Mouse (Mus musculus): ENCODE results near the gene Rad50. TPM values are rescaled to one million over a fixed set of nuclear protein-coding genes. Genes with fewer than 3 reads are reported as not detected.

Gene Rad50
- total RNA-seq, 2 experiments from 2014 or later, result 10.7 to 13.0 TPM

- no peak for DNase-seq (ENCODE audit: extremely low spot score in 1 of 2, low spot score in 1 of 2)
Observed at GRCm38 (mm10) chr11:53637046-53637802, 69.9 kb downstream of the Rad50 start.

- peak; percentile 14 to 35 for DNase-seq (ENCODE audit: extremely low spot score in 1 of 2, low spot score in 1 of 2)
Observed at GRCm38 (mm10) chr11:53636183-53636646, 70.9 kb downstream of the Rad50 start.

- DNase-seq (ENCODE audit: extremely low spot score in 1 of 2, low spot score in 1 of 2), result no peak
Observed at GRCm38 (mm10) chr11:53635590-53636182, 71.4 kb downstream of the Rad50 start.

GRCm38 (mm10) chr11:53634556-53634955 lies 72.6 kb downstream of the Rad50 start, which contains the start of gene Il13:
TSS of gene Il13 (minus strand) at chr11:53634702.
- no peak for DNase-seq (ENCODE audit: extremely low spot score in 1 of 2, low spot score in 1 of 2)

- DNase-seq (ENCODE audit: extremely low spot score in 1 of 2, low spot score in 1 of 2), result no peak
Observed at GRCm38 (mm10) chr11:53633644-53634043, 73.5 kb downstream of the Rad50 start.

- peak in 1 of 2 experiments; percentile 19 for DNase-seq (ENCODE audit: extremely low spot score in 1 of 2, low spot score in 1 of 2)
Observed at GRCm38 (mm10) chr11:53632122-53632733, 74.9 kb downstream of the Rad50 start.

- DNase-seq (ENCODE audit: extremely low spot score in 1 of 2, low spot score in 1 of 2), result peak; percentile 41 to 90
Observed at GRCm38 (mm10) chr11:53627859-53628258, 79.3 kb downstream of the Rad50 start.

GRCm38 (mm10) chr11:53626802-53627373 lies 80.2 kb downstream of the Rad50 start:
- DNase-seq (ENCODE audit: extremely low spot score in 1 of 2, low spot score in 1 of 2), result no peak

DNA sequence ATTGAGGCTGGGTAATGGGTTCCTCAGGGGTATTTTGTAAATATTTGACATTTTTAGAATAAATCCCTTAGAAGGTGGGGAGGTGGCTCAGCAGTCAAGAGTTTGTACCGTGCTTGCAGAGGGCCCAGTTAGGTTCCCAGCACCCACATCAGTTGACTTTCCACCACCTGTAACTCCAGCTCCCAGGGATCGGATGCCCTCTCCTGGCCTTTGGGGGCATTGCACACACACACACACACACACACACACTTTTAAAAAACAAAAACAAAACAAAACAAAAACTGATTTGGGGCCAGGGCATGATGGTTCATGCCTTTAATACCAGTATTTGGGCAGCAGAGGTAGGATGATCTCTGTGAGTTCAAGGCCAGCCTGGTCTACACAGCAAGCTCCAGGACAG lies 83.0 kb downstream of the Rad50 start:
- DNase-seq (ENCODE audit: extremely low spot score in 1 of 2, low spot score in 1 of 2), result no peak

DNA sequence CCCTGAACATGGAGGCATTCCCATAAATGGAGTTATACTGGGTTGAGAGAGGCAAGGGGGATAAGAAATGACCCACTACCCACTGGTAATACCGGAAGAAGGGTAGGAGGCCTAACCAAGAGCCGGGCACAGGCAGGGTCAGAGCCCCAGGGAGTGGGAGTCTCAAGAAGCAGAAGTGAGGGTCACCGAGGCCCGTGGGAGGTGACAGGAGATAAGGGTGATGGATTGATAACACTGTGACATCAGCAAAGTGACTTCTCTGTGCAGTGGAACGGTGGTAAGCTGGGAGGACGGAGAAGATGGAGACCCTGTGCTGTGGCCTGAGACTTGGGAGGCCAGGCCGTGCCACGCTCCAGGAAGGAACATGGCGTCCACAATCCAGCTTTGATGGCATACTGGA lies 83.5 kb downstream of the Rad50 start:
- no peak for DNase-seq (ENCODE audit: extremely low spot score in 1 of 2, low spot score in 1 of 2)

DNA sequence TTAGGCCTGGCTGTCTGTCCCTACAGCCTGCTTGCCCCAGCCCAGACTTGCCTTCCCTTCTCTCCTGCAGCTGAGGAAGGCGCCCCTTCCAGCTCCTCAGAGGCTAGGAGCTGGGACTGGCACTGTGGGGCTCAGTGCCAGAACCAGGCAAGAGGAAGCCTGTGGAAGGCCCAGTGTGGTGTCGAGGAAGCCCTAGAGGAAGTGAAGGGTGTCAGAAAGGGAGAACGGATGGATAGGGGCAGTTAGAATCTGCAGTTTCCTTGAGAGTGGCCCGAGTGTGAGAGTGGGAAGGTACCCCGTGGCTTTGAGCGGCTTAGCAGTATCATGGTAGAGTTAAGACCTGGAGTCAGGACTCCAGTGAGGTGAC lies 84.7 kb downstream of the Rad50 start:
- no peak for DNase-seq (ENCODE audit: extremely low spot score in 1 of 2, low spot score in 1 of 2)

GRCm38 (mm10) chr11:53621582-53622439 lies 85.3 kb downstream of the Rad50 start:
- no peak for DNase-seq (ENCODE audit: extremely low spot score in 1 of 2, low spot score in 1 of 2)

GRCm38 (mm10) chr11:53620094-53620493 lies 87.0 kb downstream of the Rad50 start:
- DNase-seq (ENCODE audit: extremely low spot score in 1 of 2, low spot score in 1 of 2), result no peak

DNA sequence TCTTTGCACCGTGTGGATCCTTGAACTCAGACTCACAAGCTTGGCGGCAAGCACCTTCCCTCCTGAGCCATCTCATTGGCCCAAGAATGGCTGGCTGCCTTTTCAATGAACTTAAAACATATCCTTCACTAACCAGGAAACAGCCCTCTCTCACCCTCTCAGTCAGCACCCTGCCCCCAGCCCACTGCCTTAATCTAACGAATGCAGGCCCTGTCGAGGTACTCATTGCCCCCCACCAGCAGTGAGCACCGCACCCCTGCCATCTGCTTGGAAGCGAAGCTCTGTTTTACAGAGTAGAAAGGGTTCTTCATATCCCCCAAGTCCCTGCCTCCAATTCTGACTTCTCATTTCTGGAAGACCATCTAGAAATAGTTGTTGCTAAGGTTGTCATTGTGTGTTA lies 87.7 kb downstream of the Rad50 start:
- DNase-seq (ENCODE audit: extremely low spot score in 1 of 2, low spot score in 1 of 2), result no peak

DNA sequence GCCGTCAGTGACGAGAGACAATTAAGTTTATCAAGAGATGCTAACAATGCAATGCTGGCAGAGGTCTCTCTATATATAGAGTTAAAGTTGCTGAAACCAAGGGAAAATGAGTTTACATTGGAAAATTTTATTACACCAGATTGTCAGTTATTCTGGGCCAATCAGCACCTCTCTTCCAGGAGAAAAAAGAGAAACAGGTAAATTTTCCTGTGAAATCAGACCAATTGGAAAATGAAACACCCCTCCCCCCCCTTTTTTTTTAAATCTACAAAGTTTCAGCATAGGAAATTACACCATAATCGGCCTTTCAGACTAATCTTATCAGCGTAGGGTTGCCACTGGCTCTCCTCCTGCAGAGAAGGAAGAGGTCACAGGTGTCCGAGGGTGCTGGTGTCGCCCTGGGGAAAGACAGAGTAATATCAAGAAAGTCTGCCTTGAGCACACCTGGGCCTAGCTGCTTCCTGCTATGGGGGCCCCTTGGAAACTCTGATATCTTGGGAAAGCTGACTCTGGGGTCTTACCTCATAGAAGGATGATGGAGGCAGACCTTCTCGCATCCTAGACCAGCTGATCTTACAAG lies 88.4 kb downstream of the Rad50 start, which contains the start of gene Il4:
Gene Il4 (minus strand): TSS at position 51 of the 580 bp plus-strand sequence.
- DNase-seq (ENCODE audit: extremely low spot score in 1 of 2, low spot score in 1 of 2), result no peak

DNA sequence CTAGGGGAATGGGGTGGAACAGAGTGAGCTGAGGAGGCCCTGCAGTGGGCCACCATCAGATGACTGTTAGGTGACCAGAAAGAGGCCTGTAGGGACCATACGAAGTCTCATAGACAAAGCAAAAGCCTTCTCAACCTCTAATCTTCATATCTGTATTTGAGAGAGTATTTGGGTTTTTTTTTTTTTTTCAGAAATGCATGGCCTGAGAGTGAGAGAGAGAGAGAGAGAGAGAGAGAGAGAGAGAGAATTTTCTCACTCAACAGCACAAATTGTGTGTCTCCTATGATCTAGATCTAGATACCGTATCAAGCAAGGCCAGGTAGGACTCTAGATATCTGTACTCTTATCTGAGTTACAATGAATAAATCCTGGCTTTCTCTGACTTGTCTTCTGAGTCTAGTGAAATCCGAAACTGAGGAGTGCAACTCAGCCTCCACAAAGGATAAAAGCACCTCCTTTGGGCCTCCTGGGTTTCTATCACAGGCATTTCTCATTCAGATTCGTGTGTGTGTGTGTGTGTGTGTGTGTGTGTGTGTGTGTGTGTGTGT lies 89.5 kb downstream of the Rad50 start:
- DNase-seq (ENCODE audit: extremely low spot score in 1 of 2, low spot score in 1 of 2), result no peak

DNA sequence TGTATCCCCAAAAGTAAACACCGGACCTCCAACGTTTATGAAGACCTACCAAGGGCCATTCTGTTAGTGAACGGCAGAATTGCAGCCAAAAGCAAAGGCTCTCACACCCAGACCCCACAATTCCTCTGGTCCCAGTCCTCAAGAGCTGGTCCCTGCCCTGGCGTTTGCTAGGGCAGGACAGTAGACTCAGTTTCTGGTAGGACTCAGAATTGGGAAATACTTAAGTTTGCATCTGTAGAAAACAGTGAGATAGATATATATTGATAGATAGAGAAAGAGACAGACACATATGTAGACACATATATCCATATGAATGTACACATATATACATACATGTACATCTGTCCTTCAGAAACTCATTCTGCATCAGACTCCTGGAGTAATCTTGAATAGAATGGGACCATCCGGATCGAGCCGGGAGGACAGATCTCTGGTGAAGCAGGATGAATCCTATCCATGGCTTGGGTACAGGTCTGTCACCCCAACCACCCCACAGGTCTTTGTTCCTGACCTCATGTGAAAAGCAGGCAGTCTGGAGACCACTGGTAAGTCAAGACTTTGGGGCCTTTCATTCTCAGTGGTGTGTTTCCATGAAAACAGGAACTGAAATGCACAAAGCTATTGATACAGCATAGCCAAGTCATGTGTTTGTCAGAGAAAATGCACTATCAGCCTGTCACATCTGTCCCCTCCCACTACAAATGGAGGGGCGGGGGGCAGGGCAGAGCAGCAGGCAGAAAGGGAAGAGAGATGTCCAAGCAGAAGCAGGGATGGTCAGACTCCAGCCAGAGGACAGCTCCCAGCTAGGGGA lies 90.2 kb downstream of the Rad50 start:
- no peak for DNase-seq (ENCODE audit: extremely low spot score in 1 of 2, low spot score in 1 of 2)

GRCm38 (mm10) chr11:53615575-53615974 lies 91.5 kb downstream of the Rad50 start:
- DNase-seq (ENCODE audit: extremely low spot score in 1 of 2, low spot score in 1 of 2), result no peak

DNA sequence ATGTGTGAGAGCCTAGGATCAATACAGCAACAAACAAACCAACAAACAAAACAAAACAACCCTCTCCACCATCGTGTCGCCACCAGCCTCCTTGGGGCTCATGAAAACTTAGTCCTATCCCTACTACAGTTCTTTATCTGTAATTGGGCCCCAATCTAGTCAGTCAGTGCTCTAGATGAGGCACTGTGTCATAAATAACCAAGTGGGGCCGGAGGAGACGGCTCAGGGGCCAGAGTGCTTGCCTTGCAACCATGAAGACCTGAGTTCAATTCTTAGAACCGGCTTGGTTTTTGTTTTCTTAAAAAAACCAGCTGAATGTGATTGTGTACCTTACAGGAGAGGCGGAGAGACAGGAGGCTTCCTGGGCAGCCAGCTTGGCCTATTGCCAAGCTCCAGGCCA lies 91.9 kb downstream of the Rad50 start:
- DNase-seq (ENCODE audit: extremely low spot score in 1 of 2, low spot score in 1 of 2), result no peak
